Mouse (Mus musculus) kidney, adult 2 months (tissue): ENCODE data around the gene Wdfy1. TPM values are rescaled to one million over a fixed set of nuclear protein-coding genes. Genes with fewer than 3 reads are reported as not detected.

Source experiments
- DNase-seq: peaks from one replicate; pipeline ENCODE4 v3.0.0; 2021
- H3K27ac ChIP-seq: fragments of 200-500 bp; 2 replicates; pipeline ENCODE4 v1.5.1; 2012; ENCODE audit warnings: low read depth, low read length, control low read depth, inconsistent platforms; ENCODE audit not compliant: insufficient read depth
- H3K27me3 ChIP-seq: fragments of 200-500 bp; replicated peaks from 2 replicates; pipeline ENCODE4 v1.6.1; 2012; ENCODE audit warnings: mild to moderate bottlenecking, moderate library complexity, low read length, inconsistent platforms; ENCODE audit not compliant: control insufficient read depth, insufficient read depth
- H3K36me3 ChIP-seq: fragments of 200-500 bp; 2 replicates; pipeline ENCODE4 v1.6.1; 2012; ENCODE audit warnings: mild to moderate bottlenecking, moderate library complexity, low read length, inconsistent platforms; ENCODE audit not compliant: control insufficient read depth, insufficient read depth
- H3K4me1 ChIP-seq: fragments of 200-500 bp; 2 replicates; pipeline ENCODE4 v1.6.1; 2011; ENCODE audit warnings: low read length; ENCODE audit not compliant: control insufficient read depth, insufficient read depth
- H3K4me3 ChIP-seq: fragments of 200-500 bp; 2 replicates; pipeline ENCODE4 v1.5.1; 2011; ENCODE audit warnings: mild to moderate bottlenecking, low read depth, low read length, control low read depth; ENCODE audit not compliant: insufficient read depth
- CTCF ChIP-seq: fragments of 200-500 bp; conservative IDR thresholded peaks from 2 replicates; pipeline ENCODE4 v1.5.1; 2011; ENCODE audit warnings: low read depth, mild to moderate bottlenecking, control low read depth, low read length, moderate library complexity, mixed read lengths; ENCODE audit not compliant: insufficient read depth, insufficient read length
- POLR2A ChIP-seq: fragments of 200-500 bp; IDR thresholded peaks from one replicate; pipeline ENCODE4 v1.6.1; 2011; ENCODE audit warnings: low read depth, low read length, control low read depth
- WGBS: fragments of 180-500 bp; shearing (Covaris S2); methylation state at CpG from one replicate; pipeline ENCODE4 v1.1.7; 2018; 5-methylcytosine and 5-hydroxymethylcytosine counted together
- polyA plus RNA-seq: library from polyadenylated mRNA; depleted of rRNA; stranded (reverse); fragments of >200 nt; gene quantifications from 2 replicates; pipeline ENCODE4 v1.2.3, GENCODE M21; 2012; rRNA removed

Gene Wdfy1
- polyA plus RNA-seq, 1 experiment: 46.4 TPM

- H3K36me3 ChIP-seq: no peaks in the 10 kb centered on the region
- DNase-seq: no peak
- TF ChIP-seq POLR2A: no peak
- TF ChIP-seq CTCF: no peak
- peaks cover 6% of the 10 kb centered on the region; the same call in 1 of the 2 replicates for H3K4me1 ChIP-seq
- H3K4me3 ChIP-seq: no peak overlapping the region
- 54% methylated on average over 1 of the region's 1 CpGs for WGBS
- no peaks in the 10 kb centered on the region for H3K27me3 ChIP-seq
- H3K27ac ChIP-seq: no peak overlapping the region
Measured at GRCm38 (mm10) chr1:79657411-79657810, 118.5 kb downstream of the Wdfy1 start.

DNA sequence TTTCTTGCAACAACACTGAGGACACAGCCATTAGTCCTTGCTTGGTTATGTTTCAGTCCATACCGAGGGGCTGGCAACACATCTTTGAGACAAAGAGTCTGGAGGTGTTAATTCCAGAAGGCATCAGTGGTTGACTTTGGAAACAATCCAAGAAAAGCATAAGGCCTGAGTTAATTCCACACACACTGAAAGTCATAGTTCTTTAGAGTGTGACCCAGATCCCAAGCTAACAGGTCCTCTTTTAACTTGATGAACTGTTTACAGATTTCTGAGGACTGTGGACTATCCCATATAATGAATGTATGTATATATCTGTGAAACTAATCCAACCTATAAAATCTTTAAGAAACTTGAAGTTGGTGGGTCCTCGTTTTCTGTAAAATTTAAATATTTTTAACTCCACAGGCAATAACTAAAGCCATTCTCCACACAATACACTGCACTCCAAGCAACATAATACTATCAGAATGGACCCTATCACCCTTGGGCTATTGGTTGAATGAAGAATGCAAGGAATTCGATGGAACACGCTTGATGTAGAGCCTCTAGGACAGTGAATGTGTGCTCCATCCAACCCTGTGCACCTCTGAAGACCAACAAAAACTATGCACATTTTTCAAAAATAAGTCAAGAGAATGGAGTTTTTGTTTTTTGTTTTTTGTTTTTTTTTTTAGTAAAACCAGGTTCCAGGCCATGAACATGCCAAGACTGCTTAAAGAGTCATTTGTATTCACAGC lies 120.0 kb downstream of the Wdfy1 start:
- Histone ChIP-seq H3K27ac (no peak overlapping the region), H3K4me1 (peaks cover 6% of the 10 kb centered on the region; the same call in 1 of the 2 replicates), H3K36me3 (no peaks in the 10 kb centered on the region), H3K4me3 (no peak overlapping the region), H3K27me3 (no peaks in the 10 kb centered on the region)
- WGBS: 47% methylated on average over 4 of the region's 4 CpGs
- DNase-seq: no peak
- no peak for TF ChIP-seq CTCF
- no peak for TF ChIP-seq POLR2A

DNA sequence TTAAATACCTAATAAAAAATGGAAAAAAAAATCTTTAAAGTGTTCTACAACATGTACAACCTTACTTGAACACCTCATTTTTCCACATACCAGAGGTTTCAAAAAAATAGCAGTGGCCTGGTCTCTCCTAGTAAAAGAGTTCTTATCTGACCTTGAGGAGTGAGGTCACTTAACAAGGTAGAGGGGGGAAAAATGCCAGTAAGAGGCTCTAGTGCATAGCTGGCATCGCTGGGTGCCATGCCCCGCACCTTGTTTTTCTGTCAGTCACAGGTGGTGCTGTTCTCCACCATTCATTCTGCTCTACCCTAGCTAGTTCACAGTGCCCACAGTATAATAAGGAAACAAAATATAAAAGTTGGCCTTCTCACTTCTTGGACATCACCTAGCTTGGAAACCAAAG lies 121.0 kb downstream of the Wdfy1 start:
- WGBS: 87% methylated on average over 2 of the region's 2 CpGs
- Histone ChIP-seq H3K27me3 (no peaks in the 10 kb centered on the region), H3K4me3 (no peak overlapping the region), H3K4me1 (peaks cover 6% of the 10 kb centered on the region; the same call in 1 of the 2 replicates), H3K36me3 (no peaks in the 10 kb centered on the region), H3K27ac (no peak overlapping the region)
- TF ChIP-seq POLR2A (no peak), CTCF (no peak)
- DNase-seq: no peak

Other genes with a start within 250 kb of the Wdfy1 start
- 30.3 and 43.7 TPM in 2 replicates for gene Ap1s3, start 104.2 kb downstream of the Wdfy1 start, polyA plus RNA-seq
- gene Mrpl44, start 125 bp downstream of the Wdfy1 start, polyA plus RNA-seq: 16.0 and 21.4 TPM in 2 replicates
- gene Serpine2, start 85.0 kb upstream of the Wdfy1 start, polyA plus RNA-seq: 27.2 and 30.6 TPM in 2 replicates